Comparison of ENCODE assay signal across 11 mouse cellular contexts in genomic region chr9:115107430-115107829, GRCm38 (mm10).
A peak's percentile ranks its signal among the peaks of the same experiment; 100 is the strongest.
DNase-seq lines count a peak whose midpoint lies in the region; ATAC-seq lines count a peak whose summit lies in the region.
"Had no signal": no experiment of that assay in that cellular context is flagged by ENCODE, and none has a peak within 500 bp of the region (broad histone marks: within the 10 kb centered on the region; RNA-seq: fewer than 3 reads in every experiment).

No protein-coding gene starts in this region.

- H3K4me3 ChIP-seq in embryonic facial prominence, embryonic 13.5 days, result no peak overlapping the region
- H3K4me3 ChIP-seq: gastrocnemius, adult 2 months had no signal

- peak overlapping the region; percentile 11; the same call in 1 of the 2 replicates for H3K4me2 ChIP-seq in embryonic facial prominence, embryonic 13.5 days

- DNase-seq in cerebellum, postnatal 10 days, result peak; percentile 24 to 26
- DNase-seq in cerebellum, adult 9-11 months, result no peak
- DNase-seq in 3T3-L1 (ENCODE audit: low read depth, low spot score), result peak; percentile 24
- peak; percentile 32 for DNase-seq in kidney, postnatal 14 days
- DNase-seq in layer of hippocampus, postnatal 14 days (ENCODE audit: low spot score in 2 of 2), result no peak
- no peak for DNase-seq in gastrocnemius, postnatal 4 days (ENCODE audit: low spot score in 2 of 2)
- no peak for DNase-seq in frontal cortex, adult 2 months (ENCODE audit: extremely low spot score in 1 of 2, low spot score in 1 of 2)
- DNase-seq: B cell, adult 2 months; gastrocnemius, adult 2 months; lung, postnatal 10 days had no signal

- ATAC-seq in embryonic facial prominence, embryonic 13.5 days (ENCODE audit: insufficient number of reproducible peaks, insufficient read depth, low FRiP score, low TSS enrichment, low read depth), result no peak

- 0 out of 2 replicates have a peak overlapping the region, but pooled peaks have one; percentile 14 for H3K27ac ChIP-seq in embryonic facial prominence, embryonic 13.5 days
- H3K27ac ChIP-seq: gastrocnemius, adult 2 months had no signal

- no peaks in the 10 kb centered on the region for H3K9me3 ChIP-seq in embryonic facial prominence, embryonic 13.5 days

- no peak overlapping the region for H3K9ac ChIP-seq in embryonic facial prominence, embryonic 13.5 days

- H3K36me3 ChIP-seq in embryonic facial prominence, embryonic 13.5 days, result no peaks in the 10 kb centered on the region

- WGBS in embryonic facial prominence, embryonic 13.5 days, result 64% methylated on average over 7 of the region's 7 CpGs

- peaks cover 5% of the 10 kb centered on the region; the same call in 1 of the 2 replicates for H3K4me1 ChIP-seq in embryonic facial prominence, embryonic 13.5 days

- H3K27me3 ChIP-seq in embryonic facial prominence, embryonic 13.5 days, result no peaks in the 10 kb centered on the region

Comparison
In these comparisons a context has a peak if more than half of its experiments do, and no peak if none do; other contexts are left out.
1. DNase-seq: peak in cerebellum, postnatal 10 days (2 of 2), 3T3-L1 (single experiment) and kidney, postnatal 14 days (single experiment); none in cerebellum, adult 9-11 months (single experiment), layer of hippocampus, postnatal 14 days (0 of 2), gastrocnemius, postnatal 4 days (0 of 2) and frontal cortex, adult 2 months (0 of 2).